Mouse (Mus musculus): ENCODE data around the gene Elf5. TPM values are rescaled to one million over a fixed set of nuclear protein-coding genes. Genes with fewer than 3 reads are reported as not detected.

Elf5 gene
- total RNA-seq, 2 experiments from 2014 or later = 0.79 to 1.1 TPM

GRCm38 (mm10) chr2:103413381-103413780 is 1.9 kb downstream of the Elf5 start:
- intact Hi-C loops (cut with DNase I) = no loop called here
- no peak overlapping the region for H3K4me3 ChIP-seq
- no peak overlapping the region for H3K27ac ChIP-seq
- no peak for DNase-seq (ENCODE audit: extremely low spot score in 1 of 2, low spot score in 2 of 2)
- TF ChIP-seq CTCF (IDR thresholded peaks at IDR 0.05) = no peak

- no peak overlapping the region for H3K4me3 ChIP-seq
- no peak overlapping the region for H3K27ac ChIP-seq
- DNase-seq (ENCODE audit: extremely low spot score in 1 of 2, low spot score in 2 of 2) = no peak
- intact Hi-C loops (cut with DNase I) = no loop called here
- TF ChIP-seq CTCF (IDR thresholded peaks at IDR 0.05) = no peak
Observed at GRCm38 (mm10) chr2:103415774-103416173, 4.3 kb downstream of the Elf5 start.

GRCm38 (mm10) chr2:103420650-103421507 is 9.4 kb downstream of the Elf5 start:
- no peak for DNase-seq (ENCODE audit: extremely low spot score in 1 of 2, low spot score in 2 of 2)
- intact Hi-C loops (cut with DNase I) = loop anchor here (5.0 kb wide), 2 partner anchors 74 to 334 kb away; no protein-coding TSS in a partner anchor
- H3K4me3 ChIP-seq = no peak overlapping the region
- TF ChIP-seq CTCF (IDR thresholded peaks at IDR 0.05) = no peak
- no peak overlapping the region for H3K27ac ChIP-seq

GRCm38 (mm10) chr2:103423884-103424283 is 12.4 kb downstream of the Elf5 start:
- no peak for DNase-seq (ENCODE audit: extremely low spot score in 1 of 2, low spot score in 2 of 2)
- intact Hi-C loops (cut with DNase I) = loop anchor here (5.0 kb wide), 2 partner anchors 77 to 337 kb away; no protein-coding TSS in a partner anchor
- Histone ChIP-seq H3K4me3 (no peak overlapping the region), H3K27ac (no peak overlapping the region)
- no peak for TF ChIP-seq CTCF (IDR thresholded peaks at IDR 0.05)

- Histone ChIP-seq H3K27ac (no peak overlapping the region), H3K4me3 (no peak overlapping the region)
- intact Hi-C loops (cut with DNase I) = loop anchor here (5.0 kb wide), 2 partner anchors 77 to 337 kb away; no protein-coding TSS in a partner anchor
- TF ChIP-seq CTCF (IDR thresholded peaks at IDR 0.05) = peak; percentile 87
- peak; percentile 55 to 69 for DNase-seq (ENCODE audit: extremely low spot score in 1 of 2, low spot score in 2 of 2)
Observed at GRCm38 (mm10) chr2:103424349-103425026, 13.0 kb downstream of the Elf5 start.

GRCm38 (mm10) chr2:103425456-103426063 is 14.1 kb downstream of the Elf5 start:
- no peak for TF ChIP-seq CTCF (IDR thresholded peaks at IDR 0.05)
- intact Hi-C loops (cut with DNase I) = no loop called here
- Histone ChIP-seq H3K4me3 (no peak overlapping the region), H3K27ac (no peak overlapping the region)
- DNase-seq (ENCODE audit: extremely low spot score in 1 of 2, low spot score in 2 of 2) = no peak

GRCm38 (mm10) chr2:103428356-103428755 is 16.9 kb downstream of the Elf5 start:
- Histone ChIP-seq H3K27ac (no peak overlapping the region), H3K4me3 (no peak overlapping the region)
- no peak for TF ChIP-seq CTCF (IDR thresholded peaks at IDR 0.05)
- no peak for DNase-seq (ENCODE audit: extremely low spot score in 1 of 2, low spot score in 2 of 2)
- intact Hi-C loops (cut with DNase I) = no loop called here

GRCm38 (mm10) chr2:103430712-103431111 is 19.2 kb downstream of the Elf5 start:
- H3K27ac ChIP-seq = no peak overlapping the region
- no peak overlapping the region for H3K4me3 ChIP-seq
- TF ChIP-seq CTCF (IDR thresholded peaks at IDR 0.05) = no peak
- intact Hi-C loops (cut with DNase I) = no loop called here
- DNase-seq (ENCODE audit: extremely low spot score in 1 of 2, low spot score in 2 of 2) = no peak

- no peak overlapping the region for H3K4me3 ChIP-seq
- TF ChIP-seq CTCF (IDR thresholded peaks at IDR 0.05) = no peak
- no peak overlapping the region for H3K27ac ChIP-seq
- intact Hi-C loops (cut with DNase I) = no loop called here
- DNase-seq (ENCODE audit: extremely low spot score in 1 of 2, low spot score in 2 of 2) = no peak
Observed at GRCm38 (mm10) chr2:103432695-103433275, 21.3 kb downstream of the Elf5 start.

- DNase-seq (ENCODE audit: extremely low spot score in 1 of 2, low spot score in 2 of 2) = no peak
Observed at GRCm38 (mm10) chr2:103435110-103435509, 23.6 kb downstream of the Elf5 start.

GRCm38 (mm10) chr2:103436534-103436933 is 25.0 kb downstream of the Elf5 start:
- TF ChIP-seq CTCF (IDR thresholded peaks at IDR 0.05) = no peak
- intact Hi-C loops (cut with DNase I) = no loop called here
- DNase-seq (ENCODE audit: extremely low spot score in 1 of 2, low spot score in 2 of 2) = no peak

More at GRCm38 (mm10) chr2:103435110-103435509, 23.6 kb downstream of the Elf5 start:
- TF ChIP-seq CTCF (IDR thresholded peaks at IDR 0.05) = no peak
- intact Hi-C loops (cut with DNase I) = no loop called here
- no peak overlapping the region for H3K4me3 ChIP-seq
- H3K27ac ChIP-seq = no peak overlapping the region

More at GRCm38 (mm10) chr2:103436534-103436933, 25.0 kb downstream of the Elf5 start:
- no peak overlapping the region for H3K27ac ChIP-seq
- H3K4me3 ChIP-seq = no peak overlapping the region
